Mouse (Mus musculus) C2C12 (cell line): ENCODE data around the gene Jade3. TPM values are rescaled to one million over a fixed set of nuclear protein-coding genes. Genes with fewer than 3 reads are reported as not detected.

Experiments
- H3K27me3 ChIP-seq: one replicate; pipeline ENCODE4 v1.6.1; 2011; ENCODE audit not compliant: control insufficient read depth, insufficient read depth, insufficient read length
- H3K36me3 ChIP-seq: one replicate; pipeline ENCODE4 v1.6.1; 2011; ENCODE audit not compliant: control insufficient read depth, insufficient read depth
- H3K4me3 ChIP-seq: one replicate; pipeline ENCODE4 v1.5.1; 2011; ENCODE audit warnings: mild to moderate bottlenecking, control low read depth; ENCODE audit not compliant: poor library complexity, insufficient read depth, severe bottlenecking
- H3K79me2 ChIP-seq: one replicate; pipeline ENCODE4 v1.6.1; 2011; ENCODE audit not compliant: control insufficient read depth, insufficient read depth
- H3K79me3 ChIP-seq: one replicate; pipeline ENCODE4 v1.6.1; 2011; ENCODE audit warnings: low read depth, control low read depth
- H3ac ChIP-seq: one replicate; pipeline ENCODE3; 2011; ENCODE audit warnings: low read depth; ENCODE audit not compliant: control insufficient read depth, insufficient read length
- CEBPB ChIP-seq: IDR thresholded peaks from one replicate; pipeline ENCODE4 v1.6.1; 2011; ENCODE audit warnings: low read depth, mild to moderate bottlenecking, control low read depth, moderate library complexity
- CTCF ChIP-seq: IDR thresholded peaks from one replicate; pipeline ENCODE4 v1.5.1; 2011; ENCODE audit not compliant: control insufficient read depth, insufficient read depth, insufficient read length
- FOSL1 ChIP-seq: IDR thresholded peaks from one replicate; pipeline ENCODE4 v1.8.0; 2011; ENCODE audit warnings: mild to moderate bottlenecking, low read length; ENCODE audit not compliant: poor library complexity, insufficient read depth, severe bottlenecking
- MAX ChIP-seq: IDR thresholded peaks from one replicate; pipeline ENCODE4 v1.6.1; 2011; ENCODE audit warnings: mild to moderate bottlenecking, control low read depth
- MYOD1 ChIP-seq: IDR thresholded peaks from one replicate; pipeline ENCODE4 v1.6.1; 2011; ENCODE audit warnings: low read depth; ENCODE audit not compliant: control insufficient read depth, insufficient read length
- MYOG ChIP-seq: IDR thresholded peaks from one replicate; pipeline ENCODE4 v1.6.1; 2011; ENCODE audit not compliant: control insufficient read depth, insufficient read length; ENCODE audit errors: extremely low read depth
- USF1 ChIP-seq: IDR thresholded peaks from one replicate; pipeline ENCODE4 v1.6.1; 2011; ENCODE audit warnings: low read depth, mild to moderate bottlenecking, control low read depth, moderate library complexity
- polyA plus RNA-seq: library from polyadenylated mRNA; unstranded; fragments of >200 nt; fragmentation: generic; extraction: Trizol; gene quantifications from one replicate; pipeline ENCODE4 v1.2.1, GENCODE M21; 2012; ENCODE audit warnings: missing spikeins

Gene Jade3
- polyA plus RNA-seq, 1 experiment, result 2.9 TPM

- TF ChIP-seq CEBPB (no peak), FOSL1 (no peak), MYOG (no peak), USF1 (no peak), MAX (no peak), CTCF (no peak), MYOD1 (no peak)
- H3ac ChIP-seq, result no peak overlapping the region
- H3K36me3 ChIP-seq, result peaks cover 4% of the 10 kb centered on the region
- no peaks in the 10 kb centered on the region for H3K27me3 ChIP-seq
- no peaks in the 10 kb centered on the region for H3K79me3 ChIP-seq
- no peaks in the 10 kb centered on the region for H3K79me2 ChIP-seq
- H3K4me3 ChIP-seq, result no peak overlapping the region
Measured at GRCm38 (mm10) chrX:20521578-20521977, 96.1 kb downstream of the Jade3 start.

- no peak for TF ChIP-seq MYOG
- TF ChIP-seq MYOD1, result no peak
- no peak for TF ChIP-seq MAX
- no peak for TF ChIP-seq USF1
- no peak for TF ChIP-seq CTCF
- no peak for TF ChIP-seq CEBPB
- no peak for TF ChIP-seq FOSL1
- H3K4me3 ChIP-seq, result no peak overlapping the region
Measured at GRCm38 (mm10) chrX:20532621-20533020, 107.1 kb downstream of the Jade3 start.

GRCm38 (mm10) chrX:20543867-20544266 is 118.4 kb downstream of the Jade3 start:
- Histone ChIP-seq H3K36me3 (no peaks in the 10 kb centered on the region), H3K79me2 (no peaks in the 10 kb centered on the region), H3K27me3 (no peaks in the 10 kb centered on the region), H3K4me3 (no peak overlapping the region), H3K79me3 (no peaks in the 10 kb centered on the region), H3ac (no peak overlapping the region)
- no peak for TF ChIP-seq CEBPB
- TF ChIP-seq MYOD1, result no peak
- no peak for TF ChIP-seq FOSL1

More at GRCm38 (mm10) chrX:20532621-20533020, 107.1 kb downstream of the Jade3 start:
- no peaks in the 10 kb centered on the region for H3K27me3 ChIP-seq
- H3K79me2 ChIP-seq, result no peaks in the 10 kb centered on the region
- no peak overlapping the region for H3ac ChIP-seq
- no peaks in the 10 kb centered on the region for H3K36me3 ChIP-seq
- H3K79me3 ChIP-seq, result no peaks in the 10 kb centered on the region

- Histone ChIP-seq H3K79me3 (no peaks in the 10 kb centered on the region), H3K4me3 (no peak overlapping the region), H3ac (no peak overlapping the region), H3K27me3 (no peaks in the 10 kb centered on the region), H3K79me2 (no peaks in the 10 kb centered on the region), H3K36me3 (no peaks in the 10 kb centered on the region)
- no peak for TF ChIP-seq MYOG
- no peak for TF ChIP-seq FOSL1
- TF ChIP-seq MAX, result no peak
- TF ChIP-seq CEBPB, result no peak
- TF ChIP-seq USF1, result no peak
- TF ChIP-seq CTCF, result no peak
- no peak for TF ChIP-seq MYOD1
Measured at GRCm38 (mm10) chrX:20547609-20548008, 122.1 kb downstream of the Jade3 start.

GRCm38 (mm10) chrX:20548011-20548879 is 122.8 kb downstream of the Jade3 start:
- H3K27me3 ChIP-seq, result no peaks in the 10 kb centered on the region
- H3K4me3 ChIP-seq, result no peak overlapping the region
- no peaks in the 10 kb centered on the region for H3K79me3 ChIP-seq
- TF ChIP-seq FOSL1 (no peak), USF1 (no peak), MYOG (no peak), MAX (no peak), CEBPB (no peak), CTCF (no peak), MYOD1 (no peak)
- no peak overlapping the region for H3ac ChIP-seq
- no peaks in the 10 kb centered on the region for H3K79me2 ChIP-seq
- H3K36me3 ChIP-seq, result no peaks in the 10 kb centered on the region

GRCm38 (mm10) chrX:20548880-20549440 is 123.5 kb downstream of the Jade3 start:
- no peak overlapping the region for H3ac ChIP-seq
- H3K79me2 ChIP-seq, result no peaks in the 10 kb centered on the region
- H3K79me3 ChIP-seq, result no peaks in the 10 kb centered on the region
- H3K36me3 ChIP-seq, result no peaks in the 10 kb centered on the region
- TF ChIP-seq MYOG (no peak), MAX (no peak), CEBPB (no peak), USF1 (no peak), MYOD1 (no peak), CTCF (no peak), FOSL1 (no peak)
- no peak overlapping the region for H3K4me3 ChIP-seq
- H3K27me3 ChIP-seq, result no peaks in the 10 kb centered on the region
